Mouse (Mus musculus) heart, postnatal 10 days (tissue): ENCODE data around the gene Tespa1. TPM values are rescaled to one million over a fixed set of nuclear protein-coding genes. Genes with fewer than 3 reads are reported as not detected.
"Not testable (repeated sequence)": the region's sequence is repeated elsewhere in the genome, so short reads cannot be mapped to it uniquely, and the experiment has no call there.

Source experiments
- DNase-seq, 2 experiments: peaks; one replicate each; pipeline ENCODE4 v3.0.0; 2021
- intact Hi-C: fragments of 180-260 bp; cut with DNase I; formaldehyde crosslinking; loops from one replicate; pipeline ENCODE4 v1.15.1; 2025
- total RNA-seq, 2 experiments: library from RNA; stranded (reverse); gene quantifications; 2 replicates each; pipeline ENCODE4 v1.2.3; 2021

Gene Tespa1
- total RNA-seq, 2 experiments from 2014 or later: 0.40 to 0.72 TPM

DNA sequence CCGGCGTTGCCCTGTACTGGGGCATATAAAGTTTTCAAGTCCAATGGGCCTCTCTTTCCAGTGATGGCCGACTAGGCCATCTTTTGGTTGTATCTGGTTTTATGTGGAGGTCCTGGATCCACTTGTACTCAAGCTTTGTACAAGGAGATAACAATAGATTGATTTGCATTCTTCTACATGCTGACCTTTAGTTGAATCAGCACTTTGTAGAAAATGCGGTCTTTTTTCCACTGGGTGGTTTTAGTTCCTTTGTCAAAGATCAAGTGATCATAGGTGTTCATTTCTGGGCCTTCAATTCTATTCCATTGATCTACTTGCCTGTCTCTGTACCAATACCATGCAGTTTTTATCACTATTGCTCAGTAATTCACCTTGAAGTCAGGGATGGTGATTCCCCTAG lies 17.4 kb downstream of the Tespa1 start:
- DNase-seq, intact Hi-C loops: not testable (repeated sequence)

DNA sequence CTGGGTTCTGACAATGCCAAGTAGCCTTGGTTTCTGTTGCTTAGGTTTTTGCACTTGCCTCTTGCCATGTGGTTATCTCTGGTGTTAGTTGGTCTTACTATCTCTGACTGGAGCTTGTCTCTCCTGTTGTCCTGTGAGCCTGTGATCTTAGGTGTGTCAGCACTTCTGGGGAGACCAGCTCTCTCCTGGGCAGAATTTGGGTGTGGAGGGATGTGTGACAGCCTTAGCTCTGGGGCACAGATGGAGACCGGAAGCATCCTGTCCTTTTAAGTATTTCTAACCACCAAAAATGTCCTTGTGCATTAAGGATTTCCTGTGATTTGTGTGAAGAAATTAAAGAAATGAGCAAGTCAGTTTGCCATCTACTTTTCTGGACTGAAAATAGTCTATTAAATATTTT lies 21.4 kb downstream of the Tespa1 start:
- intact Hi-C loops: no loop called here
- no peak for DNase-seq

DNA sequence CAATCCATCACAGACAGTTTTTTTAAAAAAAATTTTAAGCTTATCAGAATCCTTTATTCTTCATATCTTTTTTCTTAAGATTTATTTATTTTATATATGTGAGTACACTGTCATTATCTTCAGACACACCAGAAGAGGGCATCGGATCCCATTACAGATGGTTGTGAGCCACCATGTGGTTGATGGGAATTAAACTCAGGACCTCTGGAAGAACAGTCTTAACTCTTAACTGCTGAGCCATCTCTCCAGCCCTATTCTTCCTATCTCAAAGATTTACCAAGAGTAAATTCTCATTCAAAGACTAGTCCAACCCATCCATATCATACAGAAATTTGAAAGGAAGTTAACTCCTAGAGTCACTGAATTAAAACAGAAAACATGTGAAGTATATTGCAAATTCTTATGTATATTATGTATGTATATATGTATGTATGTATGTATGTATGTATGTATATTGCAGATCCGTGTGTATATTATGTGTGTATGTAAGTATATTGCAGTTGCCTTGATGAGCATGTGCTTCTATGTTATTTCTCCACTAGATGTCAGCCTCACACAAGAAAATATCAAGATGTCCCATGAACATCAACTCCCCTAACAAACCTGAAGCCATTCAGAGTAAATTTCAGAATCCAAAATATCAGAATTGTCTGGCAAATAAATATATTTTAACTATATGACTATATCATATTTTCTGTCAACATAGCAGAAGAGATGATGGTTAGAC lies 40.9 kb downstream of the Tespa1 start:
- intact Hi-C loops: no loop called here

DNA sequence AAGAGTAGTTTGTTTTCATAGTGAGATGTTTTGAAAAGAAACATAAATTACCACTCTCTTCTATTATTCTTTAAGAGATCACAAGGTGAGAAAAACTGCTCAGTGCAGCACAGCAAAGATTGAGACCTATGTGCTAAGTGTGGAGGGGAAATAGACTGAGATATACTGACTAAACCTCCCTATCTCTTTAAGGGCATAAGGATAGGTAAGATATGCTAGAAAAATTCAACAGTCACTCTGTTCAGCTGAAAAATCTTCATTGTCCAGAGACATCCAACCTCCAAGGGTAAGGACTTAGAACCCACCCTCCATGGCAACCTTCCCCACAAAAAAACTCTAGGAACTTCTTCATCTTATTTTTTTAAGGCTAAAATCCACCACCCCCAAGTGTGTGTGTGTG lies 42.1 kb downstream of the Tespa1 start:
- intact Hi-C loops: no loop called here
- DNase-seq: no peak

More for the DNA sequence above, 40.9 kb downstream of the Tespa1 start:
- no peak for DNase-seq

DNA sequence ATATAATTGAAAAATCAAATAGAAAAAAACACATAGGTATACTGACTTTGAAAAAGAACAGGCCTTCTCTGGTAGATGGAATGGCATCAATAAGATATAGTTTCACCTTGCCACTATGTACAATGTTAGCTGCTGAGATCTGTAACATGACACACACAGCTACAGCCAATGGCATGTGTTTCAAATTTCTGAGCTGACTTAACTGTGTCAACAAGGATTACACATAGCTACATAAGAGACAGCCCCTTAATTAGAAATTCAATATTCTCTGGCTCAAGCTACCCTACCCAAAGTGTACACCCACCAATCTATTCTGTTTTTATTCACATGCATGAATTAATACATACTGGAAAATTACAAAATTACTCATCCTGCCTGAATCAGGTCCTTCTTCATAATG lies 45.7 kb downstream of the Tespa1 start:
- no peak for DNase-seq
- intact Hi-C loops: no loop called here

DNA sequence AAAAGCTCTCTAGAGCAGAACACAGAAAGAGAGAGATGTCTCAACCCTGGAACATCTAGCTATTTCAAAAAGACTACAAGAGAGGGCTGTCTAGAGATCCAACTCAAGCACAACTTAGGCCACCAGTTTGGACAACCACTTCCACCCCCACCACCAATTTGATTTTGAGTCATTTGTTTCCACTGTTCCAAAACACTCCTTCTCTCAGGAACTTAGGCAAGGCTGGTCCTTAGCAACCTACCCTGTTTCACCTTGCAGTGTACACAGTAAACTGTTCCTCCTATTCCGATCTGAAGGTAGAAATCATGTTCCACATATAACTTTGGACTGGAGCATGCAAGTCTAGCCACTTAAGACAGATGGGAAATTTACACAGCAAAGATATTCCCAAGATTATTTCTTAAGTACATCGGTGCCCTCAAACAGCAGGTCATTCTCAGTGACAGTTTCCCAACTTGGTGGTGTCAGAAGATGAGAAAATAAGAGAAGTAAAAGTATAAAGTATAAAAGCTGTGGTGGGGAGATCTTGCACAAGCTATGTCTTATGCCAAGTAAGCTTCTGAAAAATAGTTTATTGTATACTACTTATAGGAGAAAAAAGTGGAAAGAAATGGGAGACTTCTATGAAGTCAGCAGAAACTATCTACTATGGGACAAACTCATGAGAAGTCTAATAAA lies 47.5 kb downstream of the Tespa1 start:
- no peak for DNase-seq
- intact Hi-C loops: no loop called here

DNA sequence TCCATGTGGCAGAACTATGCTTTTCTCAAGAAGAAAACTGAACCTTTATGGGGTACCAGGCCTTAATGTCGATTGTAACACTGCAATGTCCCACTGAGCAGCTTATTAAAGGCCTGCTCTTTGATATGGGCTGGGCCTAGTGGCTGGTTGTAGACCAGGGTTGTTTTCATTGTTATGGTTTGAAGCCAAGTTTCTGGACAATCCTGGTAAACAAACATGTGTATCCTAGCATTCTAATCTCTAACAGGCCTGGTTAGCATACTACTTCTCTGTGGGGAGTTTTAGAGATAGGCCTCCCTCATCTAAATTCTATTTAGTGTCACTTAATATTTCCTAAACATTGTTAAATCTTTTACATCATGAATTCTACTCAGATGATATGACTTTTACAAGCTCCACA lies 49.0 kb downstream of the Tespa1 start:
- intact Hi-C loops: no loop called here
- DNase-seq: peak in 1 of 2 experiments; percentile 18

DNA sequence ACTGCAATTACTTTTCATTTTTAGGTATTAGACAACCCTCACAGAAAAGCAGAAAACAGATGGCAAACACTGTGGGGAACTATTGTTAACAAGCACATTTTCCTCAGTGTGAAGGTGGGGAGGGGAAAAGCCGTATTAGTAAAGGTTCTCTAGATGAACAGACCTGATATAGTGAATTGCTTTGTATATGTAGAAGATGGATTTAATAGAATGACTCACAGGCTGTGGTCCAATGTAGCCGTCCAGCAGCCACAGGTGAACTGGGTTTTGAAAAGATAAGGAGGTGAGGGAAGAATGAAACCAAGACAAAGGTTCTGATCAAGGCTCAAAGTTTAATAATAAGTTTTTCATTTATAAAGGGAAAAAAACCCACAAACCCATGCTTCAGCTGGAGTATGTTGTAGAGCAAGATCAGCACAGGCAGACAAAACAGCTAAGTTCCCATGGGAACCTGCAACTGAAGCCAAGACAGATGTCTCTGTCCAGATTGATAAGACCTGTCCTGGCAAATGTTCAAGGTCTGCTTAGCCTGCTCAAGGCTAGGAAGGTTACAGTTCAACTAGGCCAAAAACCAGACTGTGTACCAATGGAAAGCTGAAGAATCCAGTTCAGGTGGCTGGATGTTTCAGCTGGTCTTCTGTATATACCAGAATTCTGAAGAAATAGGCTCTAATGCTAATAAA lies 50.0 kb downstream of the Tespa1 start:
- peak; percentile 23 to 35 for DNase-seq
- intact Hi-C loops: no loop called here

DNA sequence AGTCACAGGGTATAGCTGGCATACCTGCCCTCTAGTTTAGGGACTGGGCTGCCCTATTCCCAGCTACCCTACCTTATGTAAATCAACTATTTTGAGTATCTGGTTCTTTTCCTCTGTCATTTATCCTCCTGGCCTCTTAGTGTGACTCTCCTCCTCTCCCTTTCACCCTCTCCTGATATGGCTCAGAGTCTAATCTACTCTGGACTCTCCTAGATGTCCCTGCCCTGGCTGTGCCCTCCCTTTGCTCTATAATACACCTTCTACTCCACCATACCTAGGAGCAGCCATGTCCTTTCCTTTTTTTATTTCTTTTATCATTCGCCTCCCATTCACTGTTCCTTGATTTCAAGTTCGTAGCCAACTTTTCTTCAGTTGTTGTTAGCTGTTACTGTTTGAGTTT lies 52.5 kb downstream of the Tespa1 start:
- intact Hi-C loops: no loop called here

DNA sequence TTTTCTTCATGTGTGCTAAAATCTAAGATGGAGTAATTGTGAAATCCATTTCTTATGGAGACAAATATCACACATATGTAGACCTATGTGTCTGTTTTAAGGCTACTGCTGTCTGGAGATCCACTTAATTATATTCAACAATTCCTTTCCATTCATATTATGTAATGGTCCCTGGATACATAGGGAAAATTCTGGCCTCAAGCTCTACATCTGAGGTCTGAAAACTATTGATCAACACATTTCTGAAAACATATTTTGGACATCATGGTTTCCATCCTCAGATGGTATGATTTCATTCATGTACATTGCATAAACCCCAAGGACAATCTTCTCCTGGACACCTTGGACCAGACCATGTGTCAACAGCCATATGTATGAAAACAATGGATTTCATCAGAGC lies 71.6 kb downstream of the Tespa1 start, which contains the start of gene Vmn2r84:
Vmn2r84 (minus strand) TSS at position 101 of the 400 bp plus-strand sequence.
- no peak for DNase-seq
- intact Hi-C loops: no loop called here

More for the DNA sequence above, 52.5 kb downstream of the Tespa1 start:
- DNase-seq: no peak

DNA sequence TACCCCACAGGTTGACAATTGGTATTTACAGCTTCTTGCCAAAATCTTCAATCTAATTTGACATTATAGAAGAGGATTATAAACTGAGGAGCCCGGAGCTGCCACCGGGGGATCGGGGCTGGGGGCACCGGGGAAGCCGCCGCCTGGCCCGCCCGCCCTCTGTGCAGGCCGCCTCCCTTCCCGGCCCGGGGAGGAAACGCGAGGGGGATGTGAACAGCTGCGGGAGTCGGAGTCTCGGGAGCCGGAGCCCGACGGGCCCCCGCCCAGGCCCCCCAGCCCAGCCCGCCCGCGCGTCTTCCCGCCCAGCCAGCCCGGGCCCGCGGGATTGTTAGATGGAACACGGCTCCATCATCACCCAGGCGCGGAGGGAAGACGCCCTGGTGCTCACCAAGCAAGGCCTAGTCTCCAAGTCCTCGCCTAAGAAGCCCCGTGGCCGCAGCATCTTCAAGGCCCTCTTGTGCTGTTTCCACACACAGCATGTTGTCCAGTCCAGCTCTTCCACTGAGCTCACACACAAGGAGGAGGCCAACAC lies 89.6 kb downstream of the Tespa1 start:
- DNase-seq, intact Hi-C loops: not testable (repeated sequence)

Other genes starting within 250 kb of the Tespa1 start
- not detected for gene Olfr823, start 207.5 kb upstream of the Tespa1 start, total RNA-seq
- not detected for gene Olfr824, start 192.9 kb upstream of the Tespa1 start, total RNA-seq
- not detected for gene Olfr825, start 156.1 kb upstream of the Tespa1 start, total RNA-seq
- not detected for gene Olfr826, start 138.7 kb upstream of the Tespa1 start, total RNA-seq
- not detected for gene Olfr827, start 108.5 kb upstream of the Tespa1 start, total RNA-seq
- gene Neurod4, start 42.6 kb upstream of the Tespa1 start, total RNA-seq: not detected
- not detected for gene Vmn2r84, start 71.5 kb downstream of the Tespa1 start, total RNA-seq
- gene Vmn2r85, start 106.8 kb downstream of the Tespa1 start, total RNA-seq: not detected
- gene Vmn2r86, start 133.2 kb downstream of the Tespa1 start, total RNA-seq: not detected
- gene Vmn2r87, start 174.5 kb downstream of the Tespa1 start, total RNA-seq: not detected